Mouse (Mus musculus) heart, postnatal 14 days (tissue): ENCODE results near the gene Hist1h2ac. TPM values are rescaled to one million over a fixed set of nuclear protein-coding genes. Genes with fewer than 3 reads are reported as not detected.
"Not testable (repeated sequence)": the region's sequence is repeated elsewhere in the genome, so short reads cannot be mapped to it uniquely, and the experiment has no call there.

Experiments used
- DNase-seq, 2 experiments: peaks; one replicate each; pipeline ENCODE4 v3.0.0; 2021 to 2022
- intact Hi-C: fragments of 180-260 bp; cut with DNase I; formaldehyde crosslinking; loops from one replicate; pipeline ENCODE4 v1.15.1; 2025
- microRNA-seq, 2 experiments: library from miRNA; unstranded; fragments of <30 nt; microRNA quantifications; one replicate each; pipeline ENCODE4 v1.2.0; 2021 to 2022
- total RNA-seq, 2 experiments: library from RNA; stranded (reverse); gene quantifications; 2 replicates each; pipeline ENCODE4 v1.2.3; 2021

The Hist1h2ac gene
- total RNA-seq, 2 experiments from 2014 or later: 2.0 to 3.7 TPM

- intact Hi-C loops: loop anchor here (2.0 to 10.0 kb wide), 5 partner anchors 52 to 1641 kb away; partner anchors contain the start of genes Hist1h1c, Hist1h1e, Hist1h2ag and Hist1h2bj
- not testable (repeated sequence) for DNase-seq
Observed at GRCm38 (mm10) chr13:23682947-23683754, 597 bp downstream of the Hist1h2ac start.

- no peak for DNase-seq
- intact Hi-C loops: loop anchor here (2.0 to 10.0 kb wide), 5 partner anchors 52 to 1640 kb away; partner anchors contain the start of genes Hist1h1c, Hist1h1e, Hist1h2ag and Hist1h2bj
Observed at GRCm38 (mm10) chr13:23682623-23682946, 1.2 kb downstream of the Hist1h2ac start.

- DNase-seq: no peak
- intact Hi-C loops: loop anchor here (2.0 to 10.0 kb wide), 5 partner anchors 51 to 1640 kb away; partner anchors contain the start of genes Hist1h1c, Hist1h1e, Hist1h2ag and Hist1h2bj
Observed at GRCm38 (mm10) chr13:23681990-23682582, 1.7 kb downstream of the Hist1h2ac start.

GRCm38 (mm10) chr13:23662536-23662935, 21.2 kb downstream of the Hist1h2ac start:
- intact Hi-C loops: no loop called here
- no peak for DNase-seq

- intact Hi-C loops: no loop called here
- DNase-seq: no peak
Observed at GRCm38 (mm10) chr13:23659636-23660366, 23.9 kb downstream of the Hist1h2ac start.

Small RNAs within 50 kb of the gene (microRNA-seq; reads per million reads assigned to microRNA genes)
- 0 reads per million in 2 experiments for gene Gm44350

Other genes with a start within 250 kb of the Hist1h2ac start
- not detected for gene Btn1a1, start 218.0 kb downstream of the Hist1h2ac start, total RNA-seq
- gene Btn2a2, start 195.1 kb downstream of the Hist1h2ac start, total RNA-seq: not detected
- gene Hist1h4h, start 152.9 kb downstream of the Hist1h2ac start, total RNA-seq: 100 to 1,000 TPM; 465 to 538 TPM
- 100 to 1,000 TPM in 1 of 2 experiments, 10 to 100 TPM in 1; 49.0 to 131 TPM for gene Hist1h2af, start 150.0 kb downstream of the Hist1h2ac start, total RNA-seq
- 10 to 100 TPM; 13.1 to 34.3 TPM for gene Hist1h3g, start 148.5 kb downstream of the Hist1h2ac start, total RNA-seq
- 1 to 10 TPM; 3.7 to 7.4 TPM for gene Hist1h2bh, start 140.6 kb downstream of the Hist1h2ac start, total RNA-seq
- gene Hist1h3f, start 139.9 kb downstream of the Hist1h2ac start, total RNA-seq: 10 to 100 TPM; 21.6 to 40.3 TPM
- 100 to 1,000 TPM; 106 to 209 TPM for gene Hist1h4f, start 132.3 kb downstream of the Hist1h2ac start, total RNA-seq
- 10 to 100 TPM in 1 of 2 experiments, 1 to 10 TPM in 1; 5.2 to 11.7 TPM for gene Hist1h1d, start 130.7 kb downstream of the Hist1h2ac start, total RNA-seq
- gene Hist1h3e, start 121.6 kb downstream of the Hist1h2ac start, total RNA-seq: 10 to 100 TPM; 49.0 to 79.9 TPM
- gene Hist1h2ae, start 112.7 kb downstream of the Hist1h2ac start, total RNA-seq: 10 to 100 TPM in 1 of 2 experiments, 1 to 10 TPM in 1; 8.6 to 27.9 TPM
- 100 to 1,000 TPM; 100 to 175 TPM for gene Hist1h2bg, start 112.6 kb downstream of the Hist1h2ac start, total RNA-seq
- gene Hist1h2bf, start 109.8 kb downstream of the Hist1h2ac start, total RNA-seq: 10 to 100 TPM; 45.4 to 89.0 TPM
- gene Hist1h2ad, start 109.6 kb downstream of the Hist1h2ac start, total RNA-seq: 10 to 100 TPM; 15.1 to 24.5 TPM
- gene Hist1h3d, start 108.2 kb downstream of the Hist1h2ac start, total RNA-seq: 10 to 100 TPM in 1 of 2 experiments, 1 to 10 TPM in 1; 7.8 to 17.6 TPM
- gene Hist1h4d, start 102.3 kb downstream of the Hist1h2ac start, total RNA-seq: 100 to 1,000 TPM in 1 of 2 experiments, 10 to 100 TPM in 1; 92.0 to 119 TPM
- 10 to 100 TPM; 10.5 to 16.6 TPM for gene Hist1h2be, start 62.8 kb downstream of the Hist1h2ac start, total RNA-seq
- gene Hist1h1e, start 61.4 kb downstream of the Hist1h2ac start, total RNA-seq: 10 to 100 TPM; 56.8 to 68.5 TPM
- 10 to 100 TPM; 48.8 to 56.9 TPM for gene Hist1h2bc, start 251 bp upstream of the Hist1h2ac start, total RNA-seq
- under 1 TPM; 0.31 to 0.32 TPM for gene Hist1h1t, start 11.9 kb upstream of the Hist1h2ac start, total RNA-seq
- 10 to 100 TPM; 62.9 to 77.3 TPM for gene Hist1h4c, start 14.5 kb upstream of the Hist1h2ac start, total RNA-seq
- gene Hfe, start 26.9 kb upstream of the Hist1h2ac start, total RNA-seq: 10 to 100 TPM; 39.5 to 41.3 TPM
- 100 to 1,000 TPM; 200 to 202 TPM for gene Hist1h1c, start 54.9 kb upstream of the Hist1h2ac start, total RNA-seq
- 10 to 100 TPM; 21.1 to 58.2 TPM for gene Hist1h3c, start 61.7 kb upstream of the Hist1h2ac start, total RNA-seq
- 10 to 100 TPM; 26.5 to 61.9 TPM for gene Hist1h2bb, start 62.8 kb upstream of the Hist1h2ac start, total RNA-seq
- gene Hist1h2ab, start 67.2 kb upstream of the Hist1h2ac start, total RNA-seq: 100 to 1,000 TPM in 1 of 2 experiments, 10 to 100 TPM in 1; 54.2 to 146 TPM
- 100 to 1,000 TPM in 1 of 2 experiments, 10 to 100 TPM in 1; 70.3 to 154 TPM for gene Hist1h3b, start 68.3 kb upstream of the Hist1h2ac start, total RNA-seq
- gene Hist1h4b, start 73.1 kb upstream of the Hist1h2ac start, total RNA-seq: 10 to 100 TPM; 44.8 to 83.6 TPM
- 10 to 100 TPM; 33.4 to 91.7 TPM for gene Hist1h4a, start 77.3 kb upstream of the Hist1h2ac start, total RNA-seq
- gene Hist1h3a, start 78.4 kb upstream of the Hist1h2ac start, total RNA-seq: 100 to 1,000 TPM in 1 of 2 experiments, 10 to 100 TPM in 1; 55.1 to 114 TPM
- 10 to 100 TPM; 28.9 to 69.7 TPM for gene Hist1h1a, start 79.7 kb upstream of the Hist1h2ac start, total RNA-seq
- not detected for gene Trim38, start 86.0 kb upstream of the Hist1h2ac start, total RNA-seq
- not detected for gene Slc17a2, start 123.0 kb upstream of the Hist1h2ac start, total RNA-seq
- gene Slc17a3, start 155.5 kb upstream of the Hist1h2ac start, total RNA-seq: not detected
- not detected for gene Slc17a1, start 183.8 kb upstream of the Hist1h2ac start, total RNA-seq
- not detected for gene Slc17a4, start 231.1 kb upstream of the Hist1h2ac start, total RNA-seq